Mouse (Mus musculus) frontal cortex, postnatal 10 days (tissue): ENCODE measurements at regions not wholly inside any gene's neighbourhood (a gene's known extent, or its start where the extent isn't known, plus 50 kb on each side); places are given as distances from the start of the nearest gene placed in this dataset.

Source experiments
- DNase-seq, 2 experiments: peaks; one replicate each; pipeline ENCODE4 v3.0.0; 2022; ENCODE audit warnings: low spot score in 2 of 2, mixed read lengths in 1 of 2

DNA sequence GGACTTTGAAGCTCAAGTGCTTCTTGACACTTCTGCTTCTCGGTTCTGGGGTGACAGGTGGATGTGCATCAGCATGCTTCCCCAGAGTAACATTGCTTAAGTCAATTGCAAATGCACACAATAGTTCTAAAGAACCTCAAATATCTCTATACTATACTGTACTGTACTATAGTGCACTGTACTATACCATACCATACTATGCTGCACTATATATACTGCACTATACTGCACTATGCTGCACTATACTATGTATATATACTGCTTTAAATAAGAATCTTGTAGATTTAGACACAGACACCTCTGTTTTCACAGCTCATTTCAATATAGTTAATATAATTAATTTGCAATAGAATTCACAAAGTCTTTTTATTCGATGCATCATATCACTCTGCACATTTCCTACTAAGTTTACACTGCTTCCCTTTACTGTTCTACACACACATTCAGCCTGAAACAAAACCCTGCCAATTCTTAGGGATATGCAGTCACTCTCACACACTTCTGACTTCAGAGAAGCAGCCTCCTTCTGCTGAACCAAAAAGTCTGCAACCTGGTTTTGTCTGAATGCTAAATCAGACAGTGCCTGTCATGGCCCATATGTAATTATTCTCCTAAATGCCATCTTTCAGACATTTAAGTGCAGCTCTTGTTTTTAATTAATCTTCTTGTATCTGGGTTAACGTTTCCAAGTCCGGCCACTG is 570.8 kb upstream of the Map3k7 start:
- DNase-seq, result no peak

DNA sequence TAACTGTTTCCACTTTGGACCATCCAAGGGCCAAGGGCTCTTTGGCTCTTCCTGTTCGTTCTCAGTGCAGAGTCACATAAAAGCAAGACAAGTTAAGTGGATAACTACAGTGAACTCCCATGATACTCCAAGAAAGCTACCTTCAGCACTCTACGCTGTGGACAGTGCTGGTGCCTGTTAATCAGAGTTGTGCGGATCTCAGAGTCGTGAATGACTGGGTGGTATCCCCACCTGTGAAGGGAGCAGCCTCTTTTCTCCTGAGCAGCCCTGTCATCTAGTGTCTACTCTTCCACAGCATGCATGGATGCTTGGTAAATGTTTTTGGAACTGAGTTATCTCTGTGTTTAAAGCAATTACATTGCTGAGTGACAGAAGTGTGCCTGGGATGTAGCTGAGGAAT is 568.4 kb upstream of the Map3k7 start:
- DNase-seq, result no peak

DNA sequence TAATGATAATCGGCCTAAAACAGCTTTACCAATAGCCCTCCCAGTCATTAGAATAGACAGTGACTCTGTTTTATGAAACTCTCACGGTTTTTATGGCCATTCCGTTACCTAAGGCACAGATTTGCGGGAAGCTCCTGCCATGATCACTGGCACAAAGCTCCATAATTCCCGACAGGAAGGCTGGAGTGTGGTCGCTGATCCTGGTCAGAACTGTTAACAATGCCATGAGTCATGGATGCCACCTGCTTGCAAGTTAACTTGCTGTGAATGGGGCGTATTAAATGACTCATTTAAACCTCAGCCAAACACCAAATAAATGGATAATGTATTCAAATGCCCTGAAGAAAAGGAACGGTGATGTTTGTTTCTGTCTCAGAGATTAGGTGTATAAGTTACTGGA is 559.9 kb upstream of the Map3k7 start:
- DNase-seq, result no peak

DNA sequence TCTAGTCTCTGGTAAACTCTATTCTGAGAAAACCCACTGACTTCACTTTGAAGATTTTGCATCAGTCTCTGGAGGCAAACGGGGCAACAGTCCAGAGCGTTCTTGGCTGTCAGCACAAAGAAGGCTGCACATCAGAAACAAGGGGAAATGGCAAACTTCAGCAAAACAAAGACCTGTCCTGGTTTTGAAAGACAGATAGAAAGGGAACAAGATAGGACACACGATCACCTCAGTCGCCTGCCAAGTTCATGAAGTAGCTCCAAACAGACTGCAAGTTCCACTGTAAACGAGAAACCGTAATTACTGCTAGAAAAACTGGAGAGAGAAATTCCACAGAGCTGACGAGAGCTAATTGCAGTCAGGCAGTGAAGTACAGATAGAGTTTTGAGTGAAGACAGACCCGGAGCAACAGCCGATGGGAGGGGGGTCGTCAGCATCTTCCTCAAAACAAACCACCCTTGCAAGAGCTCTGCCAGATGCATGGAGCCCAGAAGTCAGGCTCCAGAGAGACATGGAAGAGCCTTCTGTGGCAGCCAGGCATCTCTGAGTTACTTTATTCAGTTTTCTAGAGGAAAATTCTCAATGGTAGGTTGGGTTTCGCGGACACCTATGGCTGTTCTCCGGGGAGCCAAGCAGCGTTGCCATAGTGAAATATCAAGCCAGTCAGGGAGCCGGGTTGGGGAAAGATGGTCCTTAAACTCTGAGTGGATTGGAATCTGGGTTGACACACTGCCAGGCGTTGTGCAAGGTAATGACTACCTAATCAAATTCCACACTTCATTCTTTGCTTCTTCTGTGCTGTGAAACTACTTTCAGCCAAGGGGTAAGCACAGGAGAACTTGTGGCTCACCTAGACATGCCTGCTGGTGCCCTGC is 558.8 kb upstream of the Map3k7 start:
- DNase-seq, result no peak

DNA sequence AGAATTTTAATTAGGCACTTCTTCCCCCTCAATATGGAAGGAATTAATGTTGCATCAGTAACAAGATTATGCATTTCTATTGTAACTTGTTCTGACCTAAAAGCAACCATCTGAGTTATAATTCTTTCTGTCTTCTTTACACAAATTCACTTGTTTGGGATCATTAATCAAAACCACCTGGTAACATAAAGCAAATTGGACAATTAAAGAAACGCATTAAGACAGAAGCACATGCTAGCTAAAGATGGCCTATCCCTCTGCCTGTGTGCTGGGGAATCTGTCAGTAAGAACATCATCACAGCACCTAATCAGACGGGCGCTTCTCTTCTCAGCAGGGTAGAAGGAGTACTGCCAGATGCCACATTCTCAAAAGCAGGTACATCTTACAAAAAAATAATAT is 553.7 kb upstream of the Map3k7 start:
- no peak for DNase-seq

DNA sequence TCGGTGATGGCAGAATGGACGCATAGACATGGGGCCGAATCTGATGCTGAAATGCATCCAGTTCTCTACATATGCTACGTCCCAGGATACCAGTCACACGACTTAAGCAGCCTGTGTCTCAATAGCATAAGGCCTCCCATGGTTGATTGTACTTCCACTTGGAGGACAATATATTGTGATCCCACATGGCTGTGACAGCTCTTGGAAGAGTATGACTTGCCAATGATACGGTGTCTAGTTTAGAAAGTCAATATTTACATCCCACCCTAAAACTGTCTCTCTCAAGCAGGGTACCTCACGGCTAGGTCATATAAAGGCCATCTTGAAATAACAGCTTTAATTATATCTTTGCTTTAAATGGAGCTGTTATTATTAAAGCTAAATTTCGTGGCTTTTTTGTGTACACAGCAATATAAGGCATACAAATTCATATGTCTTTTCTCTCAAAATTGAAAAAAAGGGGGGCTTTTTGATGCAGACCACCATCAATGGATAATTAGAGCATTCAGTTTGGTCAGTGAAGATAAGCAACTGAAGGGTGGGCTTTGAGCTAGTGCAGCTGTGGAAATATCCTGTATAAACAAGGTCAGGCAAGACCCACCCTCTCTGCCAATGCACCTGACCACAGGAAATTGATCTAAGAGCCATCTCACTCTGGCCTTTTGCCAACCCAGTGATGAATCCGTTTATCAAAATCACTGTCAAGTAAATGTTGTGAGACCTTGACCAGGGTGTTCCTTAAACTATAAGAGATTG is 551.9 kb upstream of the Map3k7 start:
- no peak for DNase-seq

DNA sequence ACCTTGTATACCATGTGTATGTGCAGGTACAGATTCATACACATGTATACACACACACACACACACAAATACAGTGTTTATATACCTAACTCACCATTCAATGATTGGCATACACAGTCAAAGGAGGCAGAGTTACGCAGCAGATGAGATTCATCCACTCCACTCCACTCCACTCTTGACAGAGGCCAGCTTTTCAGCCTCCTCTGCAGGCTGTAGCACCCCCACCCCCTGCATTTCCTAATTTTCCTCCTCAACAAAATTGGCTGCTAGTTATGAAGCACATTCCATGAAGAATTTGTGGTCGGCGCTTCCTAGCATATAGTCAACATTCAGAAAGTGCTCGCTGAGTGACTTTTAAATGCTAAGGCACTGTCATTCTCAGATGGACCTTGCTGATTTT is 546.7 kb upstream of the Map3k7 start:
- no peak for DNase-seq

DNA sequence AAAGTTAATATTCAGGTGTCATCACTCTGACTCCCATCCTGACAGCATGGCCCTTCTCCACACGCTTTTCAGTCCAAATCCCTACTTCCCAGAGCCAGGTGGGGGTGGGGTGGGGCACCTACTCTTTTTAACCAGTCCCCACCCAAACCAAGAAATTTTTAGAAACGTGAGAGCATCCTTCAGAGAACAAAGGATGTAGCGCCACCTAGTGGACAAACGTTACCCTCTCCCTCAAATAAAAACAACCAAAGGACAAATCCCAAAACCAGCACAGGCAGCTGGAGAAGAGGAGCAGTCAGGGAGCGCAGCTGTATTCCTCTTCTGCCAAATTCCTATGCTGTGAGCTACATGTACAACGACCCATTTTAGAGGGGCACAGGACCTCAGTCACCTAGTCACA is 544.7 kb upstream of the Map3k7 start:
- DNase-seq, result peak; percentile 25 to 48

DNA sequence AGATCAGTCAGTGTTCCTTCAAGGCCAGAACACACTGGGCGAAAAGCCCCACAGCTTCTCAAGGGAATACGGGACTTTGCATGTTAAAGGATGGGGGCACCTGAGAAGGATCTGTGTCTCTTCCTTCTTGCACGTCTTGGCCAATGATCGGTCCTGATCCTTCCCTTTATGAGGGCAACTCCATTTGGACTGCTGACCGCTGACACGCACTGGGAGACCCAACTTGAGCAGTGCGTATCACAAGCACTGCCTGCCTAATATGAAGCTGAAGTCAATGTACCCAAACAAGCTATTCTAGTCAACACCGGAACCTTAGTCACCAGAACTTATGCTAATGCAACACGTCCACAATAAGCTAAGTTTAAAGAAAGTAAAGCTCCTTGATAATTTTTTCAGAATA is 543.7 kb upstream of the Map3k7 start:
- DNase-seq, result no peak

DNA sequence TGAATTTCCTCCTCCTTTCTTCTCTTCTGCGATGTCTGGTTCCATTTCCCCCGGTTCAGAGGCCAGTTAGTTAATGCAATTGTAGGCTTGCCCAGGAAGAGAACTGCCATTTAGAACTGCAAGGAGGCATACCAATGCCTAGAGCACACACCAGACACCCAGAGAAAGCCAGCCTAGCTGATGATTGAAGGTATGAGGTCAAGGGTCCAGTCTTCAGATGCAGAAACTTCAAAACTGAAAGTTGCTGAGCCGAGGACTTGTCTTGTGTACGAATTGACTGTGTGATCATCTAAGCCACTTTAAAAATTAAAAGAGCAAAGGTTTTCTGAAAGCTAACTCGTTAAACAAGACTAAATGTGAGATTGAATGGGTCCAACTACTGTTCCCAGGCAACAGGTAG is 542.5 kb upstream of the Map3k7 start:
- no peak for DNase-seq

DNA sequence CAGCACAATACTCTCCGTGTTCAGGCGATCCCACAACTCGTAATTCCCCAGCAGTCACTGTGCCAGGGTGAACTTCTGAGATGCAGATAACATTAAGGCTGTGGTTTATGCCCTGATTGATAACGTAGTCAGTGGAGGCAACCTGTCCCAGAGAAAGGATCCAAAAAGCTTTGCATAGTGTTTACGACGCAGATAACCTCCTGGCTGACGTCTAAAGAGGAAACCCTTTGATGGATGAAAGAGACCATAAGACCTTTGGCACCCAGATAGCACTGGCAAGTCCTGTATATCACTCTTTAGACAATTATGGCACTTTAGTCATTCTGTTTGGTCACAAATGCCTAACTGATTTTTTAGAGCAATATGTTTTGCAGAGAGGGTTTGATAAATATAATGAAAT is 538.8 kb upstream of the Map3k7 start:
- DNase-seq, result no peak

DNA sequence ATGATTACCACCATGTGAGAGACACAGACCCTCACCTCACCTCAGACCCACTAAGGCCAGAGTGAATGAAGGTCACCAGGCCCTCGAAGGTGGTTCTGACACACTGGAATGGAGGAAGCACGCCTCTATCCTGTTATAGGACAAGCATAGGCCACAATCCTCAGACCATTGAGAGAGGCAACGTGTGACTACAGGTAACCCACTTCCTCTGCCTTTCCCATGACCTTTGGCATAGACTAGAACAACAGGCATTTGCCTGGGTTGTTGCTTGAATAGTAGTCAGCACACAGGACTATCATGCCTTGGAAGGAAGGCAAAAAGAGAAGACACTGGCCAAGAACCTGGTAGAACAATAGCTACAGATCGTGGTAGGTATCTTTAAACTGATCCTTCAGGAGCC is 538.2 kb upstream of the Map3k7 start:
- no peak for DNase-seq

DNA sequence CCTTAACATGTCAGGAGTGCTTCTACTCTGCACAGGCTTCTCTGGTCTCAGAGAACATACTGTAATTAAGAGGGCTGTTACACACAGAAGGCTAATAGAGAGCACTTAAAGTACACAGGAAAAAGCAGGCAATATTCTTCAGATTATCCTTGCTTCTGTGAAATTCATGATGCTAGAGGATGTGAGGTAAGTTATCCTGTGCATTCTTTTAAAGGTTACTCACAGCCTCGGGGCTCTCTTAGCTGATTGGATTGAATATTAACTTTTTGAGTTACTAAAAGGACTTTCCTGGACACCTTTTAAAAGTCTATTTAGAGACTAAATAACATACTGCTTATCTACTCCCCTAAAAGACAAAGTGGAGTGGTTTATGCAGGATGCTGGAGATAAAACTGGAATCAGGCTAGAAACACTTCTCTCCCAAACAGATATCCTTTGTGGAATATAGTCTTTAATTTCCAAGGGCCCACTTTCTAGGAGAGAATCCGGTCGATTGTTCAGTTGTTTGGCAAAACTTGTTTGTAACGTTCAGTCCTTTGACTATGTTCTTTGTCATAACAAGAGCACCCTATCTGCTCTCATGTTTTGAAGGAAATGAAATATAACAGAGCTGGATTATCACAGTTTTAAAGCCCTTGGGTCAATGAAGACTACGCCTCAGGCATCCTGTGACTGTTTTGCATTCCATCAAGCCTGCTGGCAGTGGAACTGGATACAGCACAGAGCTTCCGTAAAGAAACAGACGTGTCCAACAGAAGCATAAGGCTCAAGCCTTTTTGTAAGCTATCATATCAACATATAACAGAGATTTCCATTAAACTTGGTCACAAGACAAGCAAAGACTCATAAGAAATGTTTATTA is 537.5 kb upstream of the Map3k7 start:
- no peak for DNase-seq

DNA sequence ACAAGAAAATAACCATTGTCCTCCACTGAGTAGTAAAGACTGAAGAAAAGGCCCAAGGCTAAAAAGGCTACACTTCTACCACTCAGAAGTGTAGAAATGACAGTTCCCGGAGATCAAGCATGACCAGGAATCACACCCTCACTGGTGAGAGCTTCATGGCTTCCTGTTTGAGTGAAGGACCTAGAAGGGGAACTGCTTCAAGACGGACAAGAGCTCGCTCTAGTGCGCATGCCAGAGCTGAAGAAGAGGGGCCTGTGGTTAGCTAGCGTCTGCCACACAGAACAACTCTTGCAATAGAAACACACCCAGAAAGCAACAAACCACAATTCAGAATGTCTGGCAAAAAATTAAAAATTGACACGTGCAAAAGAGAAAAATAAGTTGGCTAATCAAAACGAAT is 530.0 kb upstream of the Map3k7 start:
- DNase-seq, result no peak

DNA sequence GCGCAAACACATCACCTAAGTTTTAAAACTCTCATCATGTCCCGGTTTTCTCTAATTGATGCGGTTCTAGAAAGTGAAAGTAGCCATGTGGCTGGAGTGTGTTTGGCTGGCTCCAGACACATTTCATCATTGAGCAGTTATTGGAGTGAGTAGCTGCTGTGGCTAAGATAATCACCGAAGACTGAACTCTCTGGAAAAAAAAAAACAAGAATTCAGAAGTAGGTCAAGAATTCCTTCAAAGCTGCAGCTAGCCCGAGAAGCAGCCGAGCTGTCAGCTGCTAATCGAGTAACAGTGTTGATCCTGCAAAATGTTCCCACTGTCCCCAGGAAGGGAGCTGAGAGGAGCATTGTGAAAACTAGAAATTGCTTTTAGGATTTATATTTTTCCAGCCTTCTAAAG is 509.0 kb upstream of the Map3k7 start:
- no peak for DNase-seq

DNA sequence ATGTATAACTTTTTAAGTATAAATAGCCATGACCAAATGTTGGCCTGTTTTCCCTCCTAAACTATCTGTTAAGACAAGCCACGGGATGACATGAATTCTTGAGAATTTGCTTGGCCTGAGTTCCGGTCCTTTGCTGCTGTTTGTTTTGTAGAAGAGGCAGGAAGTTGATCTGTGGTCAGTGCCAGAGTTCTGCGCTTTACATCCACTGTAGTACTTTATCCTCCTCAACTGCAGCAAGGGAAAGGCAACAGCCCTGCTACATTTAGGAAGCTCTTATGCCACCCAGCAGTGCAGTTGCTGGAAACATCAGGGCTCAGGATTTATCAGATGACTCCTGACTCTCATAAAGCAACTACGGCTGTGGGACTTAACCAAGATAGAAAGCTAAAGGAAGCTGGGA is 508.4 kb upstream of the Map3k7 start:
- DNase-seq, result no peak

DNA sequence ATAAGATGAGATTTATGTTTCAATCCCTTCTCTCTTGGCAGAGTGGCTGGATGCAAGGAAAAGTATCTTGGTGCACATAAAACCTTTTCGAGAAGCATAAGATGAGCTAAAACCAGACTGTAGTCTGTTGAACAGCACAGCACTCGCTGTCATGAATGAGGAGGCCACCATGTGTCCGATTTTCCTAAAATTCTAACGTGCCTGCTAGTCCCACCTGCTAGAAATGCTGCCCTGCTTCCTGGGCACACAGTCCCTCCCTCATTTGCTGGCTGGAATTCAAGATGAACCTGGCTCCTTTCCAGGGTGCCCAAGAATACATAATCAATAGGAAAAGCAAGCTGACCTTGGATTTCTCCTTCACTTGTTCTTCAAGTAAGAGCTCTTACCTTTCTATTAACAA is 501.4 kb upstream of the Map3k7 start:
- DNase-seq, result no peak

DNA sequence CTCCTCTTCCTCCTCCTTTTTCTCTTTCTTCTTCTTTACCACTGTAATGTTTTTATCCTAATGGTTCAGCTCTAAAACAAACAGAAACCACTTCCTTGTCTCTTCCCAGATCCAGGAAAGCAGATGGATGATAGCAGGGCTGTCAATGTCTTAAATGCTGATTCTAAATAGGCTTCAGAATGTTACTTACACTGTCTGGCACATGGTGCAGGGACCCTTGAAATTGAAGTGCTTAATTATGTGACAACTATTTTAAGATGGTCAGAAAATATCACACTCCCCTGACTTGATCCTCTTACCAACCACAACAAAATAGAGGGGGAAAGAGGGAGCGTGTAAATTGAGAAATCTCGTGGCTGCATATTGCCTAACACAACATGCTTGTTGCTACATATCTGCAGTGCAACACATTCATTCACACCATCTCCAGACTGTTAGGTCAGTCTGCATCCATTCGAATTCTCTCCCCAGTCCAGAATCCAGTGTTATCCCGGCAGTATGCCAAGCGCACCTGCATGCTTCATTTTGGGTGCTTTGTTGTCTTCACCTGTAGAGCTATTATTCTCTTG is 500.7 kb upstream of the Map3k7 start:
- DNase-seq, result no peak

DNA sequence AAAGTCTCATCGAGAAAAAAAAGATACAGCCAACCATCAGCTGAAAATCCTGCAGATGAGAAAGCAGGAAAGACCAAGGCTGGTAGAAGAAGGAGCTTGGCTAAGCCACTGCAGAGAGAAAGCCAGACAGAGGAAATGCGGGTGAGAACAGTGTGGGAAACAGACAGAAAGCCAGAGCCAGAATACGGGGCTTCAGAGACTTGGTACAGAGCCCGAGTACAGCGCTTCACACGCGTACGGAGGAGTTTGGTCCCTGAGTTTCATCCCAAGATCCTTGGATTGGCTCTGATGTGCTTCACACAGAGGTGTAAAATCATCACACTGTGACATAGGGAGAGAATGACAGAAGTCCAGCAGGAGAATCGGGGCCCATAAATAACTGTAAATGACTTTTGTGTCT is 495.6 kb upstream of the Map3k7 start:
- no peak for DNase-seq

DNA sequence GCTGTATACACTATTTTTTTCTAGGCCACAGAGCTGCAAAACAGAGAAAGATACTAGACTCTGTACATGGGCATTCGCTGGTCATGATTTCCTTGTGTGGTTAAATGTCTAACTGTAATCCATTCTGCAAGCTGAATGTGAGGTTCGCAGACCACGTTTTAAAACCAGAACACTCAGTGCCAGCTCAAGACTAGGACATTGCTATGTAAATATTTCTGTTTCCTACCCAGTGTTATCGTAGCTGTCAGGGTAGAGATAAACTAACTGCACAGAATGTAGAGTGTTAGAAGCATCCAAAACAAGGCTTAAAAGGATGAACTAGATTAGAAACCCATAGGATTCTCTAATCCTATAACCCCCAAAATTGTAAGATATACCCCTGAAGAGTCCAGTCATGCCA is 494.1 kb upstream of the Map3k7 start:
- no peak for DNase-seq

DNA sequence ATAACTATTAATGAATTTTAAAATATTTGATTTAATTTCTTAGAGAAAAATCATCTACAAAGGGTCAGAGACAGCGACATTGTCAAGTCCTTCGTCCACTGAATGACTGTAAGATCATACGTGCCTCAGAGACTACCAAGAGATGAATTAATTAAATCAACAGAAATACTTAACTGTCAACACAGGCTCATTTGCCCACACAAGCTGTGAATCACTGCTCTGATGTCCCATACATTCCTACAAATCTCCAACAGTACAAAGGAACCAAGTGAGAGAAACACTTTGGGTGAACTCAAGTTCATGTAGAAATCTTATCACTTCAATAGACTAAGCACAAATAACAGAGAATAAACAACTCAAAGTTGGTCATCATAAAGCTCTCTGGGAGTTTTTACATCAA is 471.4 kb upstream of the Map3k7 start:
- DNase-seq, result no peak
